Mouse (Mus musculus): ENCODE measurements around the gene Abcc9. TPM values are rescaled to one million over a fixed set of nuclear protein-coding genes. Genes with fewer than 3 reads are reported as not detected.

Gene Abcc9
- polyA plus RNA-seq, 1 experiment from 2014 or later, result 0.47 TPM

GRCm38 (mm10) chr6:142692085-142692484, 10.0 kb downstream of the Abcc9 start:
- 77% methylated on average over 5 of the region's 5 CpGs for WGBS
- Histone ChIP-seq H3K4me2 (ENCODE audit: low read depth, severe bottlenecking) (no peak overlapping the region), H3K27me3 (ENCODE audit: control insufficient read depth, insufficient read depth, low read length) (no peaks in the 10 kb centered on the region), H3K4me1 (ENCODE audit: control insufficient read depth, insufficient read depth, low read length) (no peaks in the 10 kb centered on the region), H3K4me3 (ENCODE audit: low read depth, low read length) (no peak overlapping the region), H3K9me3 (ENCODE audit: control insufficient read depth, low read length) (no peaks in the 10 kb centered on the region), H3K27ac (replicated peaks; ENCODE audit: low read depth, low read length) (no peak overlapping the region), H3K36me3 (ENCODE audit: control insufficient read depth, insufficient read depth, low read length) (no peaks in the 10 kb centered on the region), H3K9ac (ENCODE audit: low read length) (no peak overlapping the region)
- no peak for ATAC-seq (ENCODE audit: insufficient number of reproducible peaks, low FRiP score, low TSS enrichment, low read depth)
- DNase-seq (ENCODE audit: low spot score), result no peak

- no peaks in the 10 kb centered on the region for H3K27me3 ChIP-seq (ENCODE audit: control insufficient read depth, insufficient read depth, low read length)
- H3K27ac ChIP-seq (replicated peaks; ENCODE audit: low read depth, low read length), result no peak overlapping the region
- no peaks in the 10 kb centered on the region for H3K4me1 ChIP-seq (ENCODE audit: control insufficient read depth, insufficient read depth, low read length)
- no peak overlapping the region for H3K4me2 ChIP-seq (ENCODE audit: low read depth, severe bottlenecking)
- no peak for ATAC-seq (ENCODE audit: insufficient number of reproducible peaks, low FRiP score, low TSS enrichment, low read depth)
- H3K36me3 ChIP-seq (ENCODE audit: control insufficient read depth, insufficient read depth, low read length), result no peaks in the 10 kb centered on the region
- no peak overlapping the region for H3K9ac ChIP-seq (ENCODE audit: low read length)
- no peaks in the 10 kb centered on the region for H3K9me3 ChIP-seq (ENCODE audit: control insufficient read depth, low read length)
- 76% methylated on average over 11 of the region's 11 CpGs for WGBS
- DNase-seq (ENCODE audit: low spot score), result peak; percentile 35
- no peak overlapping the region for H3K4me3 ChIP-seq (ENCODE audit: low read depth, low read length)
These were observed 12.4 kb downstream of the Abcc9 start for GRCm38 (mm10) chr6:142689673-142690072.

- H3K36me3 ChIP-seq (ENCODE audit: control insufficient read depth, insufficient read depth, low read length), result no peaks in the 10 kb centered on the region
- H3K9me3 ChIP-seq (ENCODE audit: control insufficient read depth, low read length), result no peaks in the 10 kb centered on the region
- no peak overlapping the region for H3K4me2 ChIP-seq (ENCODE audit: low read depth, severe bottlenecking)
- no peaks in the 10 kb centered on the region for H3K4me1 ChIP-seq (ENCODE audit: control insufficient read depth, insufficient read depth, low read length)
- 74% methylated on average over 7 of the region's 7 CpGs for WGBS
- no peak for ATAC-seq (ENCODE audit: insufficient number of reproducible peaks, low FRiP score, low TSS enrichment, low read depth)
- no peak overlapping the region for H3K27ac ChIP-seq (replicated peaks; ENCODE audit: low read depth, low read length)
- H3K9ac ChIP-seq (ENCODE audit: low read length), result no peak overlapping the region
- DNase-seq (ENCODE audit: low spot score), result no peak
- H3K4me3 ChIP-seq (ENCODE audit: low read depth, low read length), result no peak overlapping the region
- no peaks in the 10 kb centered on the region for H3K27me3 ChIP-seq (ENCODE audit: control insufficient read depth, insufficient read depth, low read length)
These were observed 19.0 kb downstream of the Abcc9 start for GRCm38 (mm10) chr6:142682985-142683691.

GRCm38 (mm10) chr6:142670021-142670420, 32.1 kb downstream of the Abcc9 start:
- Histone ChIP-seq H3K27me3 (ENCODE audit: control insufficient read depth, insufficient read depth, low read length) (no peaks in the 10 kb centered on the region), H3K27ac (replicated peaks; ENCODE audit: low read depth, low read length) (no peak overlapping the region), H3K9me3 (ENCODE audit: control insufficient read depth, low read length) (no peaks in the 10 kb centered on the region), H3K36me3 (ENCODE audit: control insufficient read depth, insufficient read depth, low read length) (no peaks in the 10 kb centered on the region), H3K9ac (ENCODE audit: low read length) (no peak overlapping the region), H3K4me2 (ENCODE audit: low read depth, severe bottlenecking) (no peak overlapping the region), H3K4me1 (ENCODE audit: control insufficient read depth, insufficient read depth, low read length) (no peaks in the 10 kb centered on the region), H3K4me3 (ENCODE audit: low read depth, low read length) (no peak overlapping the region)
- ATAC-seq (ENCODE audit: insufficient number of reproducible peaks, low FRiP score, low TSS enrichment, low read depth), result no peak
- WGBS, result 85% methylated on average over 2 of the region's 2 CpGs
- DNase-seq (ENCODE audit: low spot score), result no peak

- Histone ChIP-seq H3K9ac (ENCODE audit: low read length) (no peak overlapping the region), H3K4me2 (ENCODE audit: low read depth, severe bottlenecking) (no peak overlapping the region), H3K4me1 (ENCODE audit: control insufficient read depth, insufficient read depth, low read length) (no peaks in the 10 kb centered on the region), H3K36me3 (ENCODE audit: control insufficient read depth, insufficient read depth, low read length) (no peaks in the 10 kb centered on the region), H3K27me3 (ENCODE audit: control insufficient read depth, insufficient read depth, low read length) (no peaks in the 10 kb centered on the region), H3K4me3 (ENCODE audit: low read depth, low read length) (no peak overlapping the region), H3K27ac (replicated peaks; ENCODE audit: low read depth, low read length) (no peak overlapping the region), H3K9me3 (ENCODE audit: control insufficient read depth, low read length) (no peaks in the 10 kb centered on the region)
- ATAC-seq (ENCODE audit: insufficient number of reproducible peaks, low FRiP score, low TSS enrichment, low read depth) (no peak), DNase-seq (ENCODE audit: low spot score) (no peak)
- WGBS, result 93% methylated on average over 6 of the region's 6 CpGs
These were observed 32.8 kb downstream of the Abcc9 start for GRCm38 (mm10) chr6:142669343-142669742.

GRCm38 (mm10) chr6:142668831-142669230, 33.3 kb downstream of the Abcc9 start:
- no peaks in the 10 kb centered on the region for H3K27me3 ChIP-seq (ENCODE audit: control insufficient read depth, insufficient read depth, low read length)
- 91% methylated on average over 6 of the region's 6 CpGs for WGBS
- DNase-seq (ENCODE audit: low spot score) (no peak), ATAC-seq (ENCODE audit: insufficient number of reproducible peaks, low FRiP score, low TSS enrichment, low read depth) (no peak)
- no peak overlapping the region for H3K9ac ChIP-seq (ENCODE audit: low read length)
- H3K36me3 ChIP-seq (ENCODE audit: control insufficient read depth, insufficient read depth, low read length), result no peaks in the 10 kb centered on the region
- no peak overlapping the region for H3K4me2 ChIP-seq (ENCODE audit: low read depth, severe bottlenecking)
- no peaks in the 10 kb centered on the region for H3K9me3 ChIP-seq (ENCODE audit: control insufficient read depth, low read length)
- no peaks in the 10 kb centered on the region for H3K4me1 ChIP-seq (ENCODE audit: control insufficient read depth, insufficient read depth, low read length)
- H3K4me3 ChIP-seq (ENCODE audit: low read depth, low read length), result no peak overlapping the region
- H3K27ac ChIP-seq (replicated peaks; ENCODE audit: low read depth, low read length), result no peak overlapping the region

GRCm38 (mm10) chr6:142668419-142668766, 33.7 kb downstream of the Abcc9 start:
- Histone ChIP-seq H3K9me3 (ENCODE audit: control insufficient read depth, low read length) (no peaks in the 10 kb centered on the region), H3K4me3 (ENCODE audit: low read depth, low read length) (no peak overlapping the region), H3K9ac (ENCODE audit: low read length) (no peak overlapping the region), H3K4me1 (ENCODE audit: control insufficient read depth, insufficient read depth, low read length) (no peaks in the 10 kb centered on the region), H3K27me3 (ENCODE audit: control insufficient read depth, insufficient read depth, low read length) (no peaks in the 10 kb centered on the region), H3K27ac (replicated peaks; ENCODE audit: low read depth, low read length) (no peak overlapping the region), H3K36me3 (ENCODE audit: control insufficient read depth, insufficient read depth, low read length) (no peaks in the 10 kb centered on the region), H3K4me2 (ENCODE audit: low read depth, severe bottlenecking) (no peak overlapping the region)
- DNase-seq (ENCODE audit: low spot score) (no peak), ATAC-seq (ENCODE audit: insufficient number of reproducible peaks, low FRiP score, low TSS enrichment, low read depth) (no peak)
- 11% methylated on average over 1 of the region's 1 CpGs for WGBS

- H3K4me2 ChIP-seq (ENCODE audit: low read depth, severe bottlenecking), result no peak overlapping the region
- no peaks in the 10 kb centered on the region for H3K9me3 ChIP-seq (ENCODE audit: control insufficient read depth, low read length)
- no peak overlapping the region for H3K4me3 ChIP-seq (ENCODE audit: low read depth, low read length)
- 81% methylated on average over 7 of the region's 7 CpGs for WGBS
- no peak overlapping the region for H3K27ac ChIP-seq (replicated peaks; ENCODE audit: low read depth, low read length)
- H3K9ac ChIP-seq (ENCODE audit: low read length), result no peak overlapping the region
- no peak for ATAC-seq (ENCODE audit: insufficient number of reproducible peaks, low FRiP score, low TSS enrichment, low read depth)
- no peak for DNase-seq (ENCODE audit: low spot score)
- no peaks in the 10 kb centered on the region for H3K36me3 ChIP-seq (ENCODE audit: control insufficient read depth, insufficient read depth, low read length)
- H3K4me1 ChIP-seq (ENCODE audit: control insufficient read depth, insufficient read depth, low read length), result no peaks in the 10 kb centered on the region
- no peaks in the 10 kb centered on the region for H3K27me3 ChIP-seq (ENCODE audit: control insufficient read depth, insufficient read depth, low read length)
These were observed 34.3 kb downstream of the Abcc9 start for GRCm38 (mm10) chr6:142667701-142668418.

Data from limb, embryonic 11.5 days (tissue).